Mouse (Mus musculus): Measurements from ENCODE around the gene 2900026A02Rik. TPM values are rescaled to one million over a fixed set of nuclear protein-coding genes. Genes with fewer than 3 reads are reported as not detected.

The 2900026A02Rik gene
- total and polyA plus RNA-seq, 3 experiments: not detected

DNA sequence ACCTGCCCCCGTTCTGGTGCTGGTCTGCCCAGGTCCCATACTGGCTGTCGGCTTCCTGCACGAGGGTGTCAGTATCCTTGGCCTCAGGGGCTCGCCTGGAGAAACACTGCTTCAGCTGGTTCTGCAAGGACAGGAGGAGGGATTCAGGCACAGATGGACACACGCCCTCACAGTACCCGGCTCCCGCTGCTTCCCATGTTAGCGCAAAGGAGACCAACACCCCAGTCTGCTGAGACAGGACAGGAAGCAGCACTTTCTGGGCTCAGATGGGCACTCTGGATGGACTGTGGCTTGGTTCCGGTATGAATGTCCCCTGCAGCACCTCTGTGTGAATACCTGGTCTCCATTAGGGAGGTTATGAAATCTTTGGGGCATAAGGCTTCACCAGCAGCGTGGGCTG is 119.6 kb downstream of the 2900026A02Rik start:
- no peaks in the 10 kb centered on the region for H3K9me3 ChIP-seq (replicated peaks; ENCODE audit: insufficient read depth, low read length)
- H3K4me1 ChIP-seq (ENCODE audit: control insufficient read depth in 1 of 2, insufficient read depth in 2 of 2, low read length in 2 of 2): no peaks in the 10 kb centered on the region
- no peaks in the 10 kb centered on the region for H3K36me3 ChIP-seq (ENCODE audit: control insufficient read depth in 1 of 2, insufficient read depth in 2 of 2, low read length in 2 of 2)
- H3K27ac ChIP-seq (ENCODE audit: control insufficient read depth, low read depth, low read length): no peak overlapping the region
- H3K9ac ChIP-seq (ENCODE audit: control insufficient read depth, low read depth, low read length, poor library complexity, severe bottlenecking): no peak overlapping the region
- no peaks in the 10 kb centered on the region for H3K27me3 ChIP-seq (ENCODE audit: control insufficient read depth in 1 of 2, insufficient read depth in 2 of 2, low read length in 2 of 2)
- H3K79me2 ChIP-seq (ENCODE audit: control insufficient read depth, insufficient read depth, low read length, poor library complexity): no peaks in the 10 kb centered on the region
- DNase-seq (ENCODE audit: low read depth, low spot score): no peak
- no peak overlapping the region for H3K4me3 ChIP-seq (ENCODE audit: control insufficient read depth in 1 of 2, insufficient read depth in 1 of 2, low read depth in 2 of 2, low read length in 2 of 2)
- TF ChIP-seq CTCF (IDR thresholded peaks at IDR 0.05 in 2 of 3, conservative IDR thresholded peaks at IDR 0.05 in 1 of 3; ENCODE audit: control insufficient read depth in 1 of 3, insufficient read depth in 1 of 3, low read depth in 2 of 3, low read length in 3 of 3, poor library complexity in 1 of 3, severe bottlenecking in 1 of 3) (no peak), CHD2 (IDR thresholded peaks at IDR 0.05; ENCODE audit: low read length) (no peak), MAX (IDR thresholded peaks at IDR 0.05; ENCODE audit: low read length) (no peak), MXI1 (IDR thresholded peaks at IDR 0.05; ENCODE audit: low read depth, low read length) (no peak), E2F4 (IDR thresholded peaks at IDR 0.05; ENCODE audit: borderline replicate concordance, low read depth, low read length) (no peak), RCOR1 (IDR thresholded peaks at IDR 0.05; ENCODE audit: low read depth, low read length) (no peak), ZNF384 (IDR thresholded peaks at IDR 0.05; ENCODE audit: low read depth, low read length) (no peak), ZKSCAN1 (IDR thresholded peaks at IDR 0.05; ENCODE audit: low read depth, low read length) (no peak), USF2 (IDR thresholded peaks at IDR 0.05; ENCODE audit: borderline replicate concordance in 1 of 2, insufficient read depth in 1 of 2, low read depth in 1 of 2, low read length in 2 of 2) (no peak), TAL1 (IDR thresholded peaks at IDR 0.05; ENCODE audit: low read length) (no peak), CHD1 (IDR thresholded peaks at IDR 0.05; ENCODE audit: low read depth, low read length) (no peak), EP300 (IDR thresholded peaks at IDR 0.05; ENCODE audit: low read depth in 1 of 2, low read length in 2 of 2) (no peak), MYC (IDR thresholded peaks at IDR 0.05; ENCODE audit: low read depth, low read length) (no peak), SIN3A (IDR thresholded peaks at IDR 0.05; ENCODE audit: low read length) (no peak)

DNA sequence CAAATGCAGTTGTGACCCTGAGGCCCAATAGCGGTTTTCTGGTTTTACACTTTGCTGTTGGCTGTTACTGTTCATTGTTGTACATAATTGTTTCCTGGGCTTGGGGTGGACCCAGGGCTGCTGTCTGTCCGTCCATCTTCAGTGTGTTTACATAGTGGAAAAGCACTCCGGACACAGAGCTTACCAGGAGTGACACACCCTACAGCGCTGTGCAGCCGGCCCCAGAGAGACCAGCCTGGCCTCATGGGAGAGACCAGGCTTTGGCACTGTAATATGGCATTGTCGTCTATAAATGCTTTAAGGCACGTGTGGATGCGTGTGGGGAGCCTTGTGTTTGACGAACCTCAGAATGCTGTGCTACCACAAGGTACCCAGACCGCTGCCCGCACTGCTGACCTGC is 120.6 kb downstream of the 2900026A02Rik start:
- TF ChIP-seq GABPA (IDR thresholded peaks at IDR 0.05; ENCODE audit: low read depth, low read length): no peak
- no peak for TF ChIP-seq ELF1 (IDR thresholded peaks at IDR 0.05; ENCODE audit: low read depth, low read length)
- no peak for TF ChIP-seq TAL1 (IDR thresholded peaks at IDR 0.05; ENCODE audit: low read length)
- no peak for TF ChIP-seq JUND (IDR thresholded peaks at IDR 0.05; ENCODE audit: low read depth, low read length)
- no peak for TF ChIP-seq E2F4 (IDR thresholded peaks at IDR 0.05; ENCODE audit: borderline replicate concordance, low read depth, low read length)
- TF ChIP-seq NELFE (IDR thresholded peaks at IDR 0.05; ENCODE audit: low read depth, low read length): no peak
- no peak for TF ChIP-seq MEF2A (IDR thresholded peaks at IDR 0.05; ENCODE audit: extremely low read depth, insufficient replicate concordance, low read depth, low read length, poor library complexity, severe bottlenecking)
- TF ChIP-seq ZKSCAN1 (IDR thresholded peaks at IDR 0.05; ENCODE audit: low read depth, low read length): no peak
- TF ChIP-seq GATA1 (IDR thresholded peaks at IDR 0.05; ENCODE audit: low read depth, low read length): no peak
- no peaks in the 10 kb centered on the region for H3K27me3 ChIP-seq (ENCODE audit: control insufficient read depth in 1 of 2, insufficient read depth in 2 of 2, low read length in 2 of 2)
- H3K36me3 ChIP-seq (ENCODE audit: control insufficient read depth in 1 of 2, insufficient read depth in 2 of 2, low read length in 2 of 2): no peaks in the 10 kb centered on the region

More for the DNA sequence above, 120.6 kb downstream of the 2900026A02Rik start:
- no peaks in the 10 kb centered on the region for H3K9me3 ChIP-seq (replicated peaks; ENCODE audit: insufficient read depth, low read length)
- DNase-seq (ENCODE audit: low read depth, low spot score): no peak
- no peak overlapping the region for H3K27ac ChIP-seq (ENCODE audit: control insufficient read depth, low read depth, low read length)
- no peak overlapping the region for H3K4me3 ChIP-seq (ENCODE audit: control insufficient read depth in 1 of 2, insufficient read depth in 1 of 2, low read depth in 2 of 2, low read length in 2 of 2)
- no peak overlapping the region for H3K9ac ChIP-seq (ENCODE audit: control insufficient read depth, low read depth, low read length, poor library complexity, severe bottlenecking)
- no peaks in the 10 kb centered on the region for H3K4me1 ChIP-seq (ENCODE audit: control insufficient read depth in 1 of 2, insufficient read depth in 2 of 2, low read length in 2 of 2)
- H3K79me2 ChIP-seq (ENCODE audit: control insufficient read depth, insufficient read depth, low read length, poor library complexity): no peaks in the 10 kb centered on the region
